Mouse (Mus musculus) midbrain, embryonic 15.5 days (tissue): Measurements from ENCODE around the gene Emilin1. TPM values are rescaled to one million over a fixed set of nuclear protein-coding genes. Genes with fewer than 3 reads are reported as not detected.

Experiments
- ATAC-seq: fragments of 200-750 bp; cut with Nextera tagmentation; replicated peaks from 2 replicates; pipeline ENCODE4 v1.8.0; 2017; ENCODE audit warnings: moderate TSS enrichment
- H3K27ac ChIP-seq: fragments of 300-500 bp; sonication (generic); 2 replicates; pipeline ENCODE4 v1.5.1; 2015; ENCODE audit warnings: mild to moderate bottlenecking, inconsistent platforms
- H3K27me3 ChIP-seq: fragments of 300-500 bp; sonication (generic); replicated peaks from 2 replicates; pipeline ENCODE4 v1.6.1; 2015; ENCODE audit warnings: inconsistent platforms
- H3K36me3 ChIP-seq: fragments of 300-500 bp; sonication (generic); replicated peaks from 2 replicates; pipeline ENCODE4 v1.6.1; 2015; ENCODE audit warnings: inconsistent platforms
- H3K4me1 ChIP-seq: fragments of 300-500 bp; sonication (generic); 2 replicates; pipeline ENCODE4 v1.6.1; 2015; ENCODE audit warnings: inconsistent platforms
- H3K4me2 ChIP-seq: fragments of 300-500 bp; sonication (generic); 2 replicates; pipeline ENCODE4 v1.6.1; 2015; ENCODE audit warnings: inconsistent platforms, mild to moderate bottlenecking, moderate library complexity
- H3K4me3 ChIP-seq: fragments of 300-500 bp; sonication (generic); 2 replicates; pipeline ENCODE4 v1.5.1; 2015; ENCODE audit warnings: mild to moderate bottlenecking, inconsistent platforms
- H3K9ac ChIP-seq: fragments of 300-500 bp; sonication (generic); 2 replicates; pipeline ENCODE4 v1.6.1; 2015; ENCODE audit warnings: mild to moderate bottlenecking, inconsistent platforms
- H3K9me3 ChIP-seq: fragments of 300-500 bp; sonication (generic); 2 replicates; pipeline ENCODE4 v1.6.1; 2016; ENCODE audit warnings: inconsistent platforms
- WGBS: fragments of 180-500 bp; shearing (Covaris S2); methylation state at CpG from one replicate; pipeline ENCODE4 v1.1.7; 2015; ENCODE audit warnings: mixed read lengths; 5-methylcytosine and 5-hydroxymethylcytosine counted together
- polyA plus RNA-seq: library from polyadenylated mRNA; unstranded; fragments of >200 nt; fragmentation: Nextera tagmentation; extraction: Ambion mirVana; gene quantifications from 2 replicates; pipeline ENCODE4 v1.2.1, GENCODE M21; 2015

Gene Emilin1
- polyA plus RNA-seq, 1 experiment from 2014 or later, result 17.8 TPM

GRCm38 (mm10) chr5:30909300-30909659 is 3.9 kb upstream of the Emilin1 start:
- peaks cover 13% of the 10 kb centered on the region for H3K36me3 ChIP-seq
- H3K27me3 ChIP-seq, result no peaks in the 10 kb centered on the region
- H3K4me2 ChIP-seq, result no peak overlapping the region
- no peak overlapping the region for H3K4me3 ChIP-seq
- no peaks in the 10 kb centered on the region for H3K9me3 ChIP-seq
- 68% methylated on average over 7 of the region's 7 CpGs for WGBS
- no peak overlapping the region for H3K27ac ChIP-seq
- no peak overlapping the region for H3K9ac ChIP-seq
- ATAC-seq, result no peak
- H3K4me1 ChIP-seq, result peaks cover 37% of the 10 kb centered on the region

- H3K4me1 ChIP-seq, result peaks cover 37% of the 10 kb centered on the region
Observed at GRCm38 (mm10) chr5:30909863-30910262, 3.3 kb upstream of the Emilin1 start.

GRCm38 (mm10) chr5:30910481-30910880 is 2.7 kb upstream of the Emilin1 start:
- 0 out of 2 replicates have a peak, but pooled peaks cover 1% of the 10 kb centered on the region for H3K36me3 ChIP-seq
- no peaks in the 10 kb centered on the region for H3K27me3 ChIP-seq
- no peak overlapping the region for H3K9ac ChIP-seq
- no peak overlapping the region for H3K27ac ChIP-seq
- H3K4me3 ChIP-seq, result no peak overlapping the region
- no peak for ATAC-seq
- H3K4me2 ChIP-seq, result no peak overlapping the region
- no peaks in the 10 kb centered on the region for H3K9me3 ChIP-seq
- H3K4me1 ChIP-seq, result peaks cover 35% of the 10 kb centered on the region

More at GRCm38 (mm10) chr5:30909863-30910262, 3.3 kb upstream of the Emilin1 start:
- no peak overlapping the region for H3K9ac ChIP-seq
- no peaks in the 10 kb centered on the region for H3K9me3 ChIP-seq
- no peak for ATAC-seq
- WGBS, result 85% methylated on average over 7 of the region's 7 CpGs
- no peak overlapping the region for H3K27ac ChIP-seq
- no peak overlapping the region for H3K4me2 ChIP-seq
- H3K27me3 ChIP-seq, result no peaks in the 10 kb centered on the region
- H3K4me3 ChIP-seq, result no peak overlapping the region
- peaks cover 7% of the 10 kb centered on the region for H3K36me3 ChIP-seq

- H3K9me3 ChIP-seq, result no peaks in the 10 kb centered on the region
- ATAC-seq, result no peak
- H3K27me3 ChIP-seq, result no peaks in the 10 kb centered on the region
- no peaks in the 10 kb centered on the region for H3K36me3 ChIP-seq
- H3K27ac ChIP-seq, result peak overlapping the region; percentile 62; the same call in 1 of the 2 replicates
- no peak overlapping the region for H3K4me2 ChIP-seq
- WGBS, result 48% methylated on average over 5 of the region's 5 CpGs
- H3K4me3 ChIP-seq, result no peak overlapping the region
- H3K4me1 ChIP-seq, result peaks cover 26% of the 10 kb centered on the region
- no peak overlapping the region for H3K9ac ChIP-seq
Observed at GRCm38 (mm10) chr5:30912156-30912555, 1.0 kb upstream of the Emilin1 start.

GRCm38 (mm10) chr5:30914101-30914635 is 966 bp downstream of the Emilin1 start:
- no peak for ATAC-seq
- 87% methylated on average over 7 of the region's 7 CpGs for WGBS
- H3K9me3 ChIP-seq, result no peaks in the 10 kb centered on the region
- peak overlapping the region; percentile 62; the same call in 1 of the 2 replicates for H3K27ac ChIP-seq
- H3K9ac ChIP-seq, result no peak overlapping the region
- no peaks in the 10 kb centered on the region for H3K27me3 ChIP-seq
- no peaks in the 10 kb centered on the region for H3K36me3 ChIP-seq
- peaks cover 18% of the 10 kb centered on the region for H3K4me1 ChIP-seq
- peak overlapping the region; percentile 22; the same call in 1 of the 2 replicates for H3K4me2 ChIP-seq
- no peak overlapping the region for H3K4me3 ChIP-seq

GRCm38 (mm10) chr5:30914849-30915248 is 1.6 kb downstream of the Emilin1 start:
- H3K4me3 ChIP-seq, result no peak overlapping the region
- H3K4me2 ChIP-seq, result peak overlapping the region; percentile 22; the same call in 1 of the 2 replicates
- no peak overlapping the region for H3K9ac ChIP-seq
- H3K27me3 ChIP-seq, result no peaks in the 10 kb centered on the region
- H3K27ac ChIP-seq, result no peak overlapping the region
- H3K4me1 ChIP-seq, result peaks cover 18% of the 10 kb centered on the region
- 83% methylated on average over 6 of the region's 6 CpGs for WGBS
- no peaks in the 10 kb centered on the region for H3K9me3 ChIP-seq
- ATAC-seq, result no peak
- no peaks in the 10 kb centered on the region for H3K36me3 ChIP-seq

- H3K9me3 ChIP-seq, result no peaks in the 10 kb centered on the region
- WGBS, result 70% methylated on average over 9 of the region's 9 CpGs
- peak; percentile 56 for ATAC-seq
- H3K4me3 ChIP-seq, result no peak overlapping the region
- peak overlapping the region; percentile 34; the same call in 1 of the 2 replicates for H3K27ac ChIP-seq
- H3K4me2 ChIP-seq, result 0 out of 2 replicates have a peak overlapping the region, but pooled peaks have one; percentile 22
- no peaks in the 10 kb centered on the region for H3K36me3 ChIP-seq
- H3K4me1 ChIP-seq, result peaks cover 20% of the 10 kb centered on the region
- H3K27me3 ChIP-seq, result no peaks in the 10 kb centered on the region
- H3K9ac ChIP-seq, result no peak overlapping the region
Observed at GRCm38 (mm10) chr5:30915456-30915855, 2.3 kb downstream of the Emilin1 start.

- Histone ChIP-seq H3K27me3 (no peaks in the 10 kb centered on the region), H3K4me3 (no peak overlapping the region; the same call in 1 of the 2 replicates), H3K4me2 (peak overlapping the region; percentile 31), H3K4me1 (peaks cover 24% of the 10 kb centered on the region), H3K36me3 (no peaks in the 10 kb centered on the region), H3K9me3 (no peaks in the 10 kb centered on the region), H3K9ac (no peak overlapping the region), H3K27ac (peak overlapping the region; percentile 51)
- under 1% methylated on average over 7 of the region's 7 CpGs for WGBS
- ATAC-seq, result peak; percentile 88
Observed at GRCm38 (mm10) chr5:30915974-30916433, 2.8 kb downstream of the Emilin1 start.

- WGBS, result 94% methylated on average over 9 of the region's 9 CpGs
- H3K27ac ChIP-seq, result no peak overlapping the region
Observed at GRCm38 (mm10) chr5:30916841-30917240, 3.6 kb downstream of the Emilin1 start.

GRCm38 (mm10) chr5:30917348-30917747 is 4.1 kb downstream of the Emilin1 start:
- H3K9ac ChIP-seq, result no peak overlapping the region
- no peaks in the 10 kb centered on the region for H3K27me3 ChIP-seq
- H3K4me3 ChIP-seq, result no peak overlapping the region
- H3K4me2 ChIP-seq, result no peak overlapping the region
- peaks cover 34% of the 10 kb centered on the region for H3K4me1 ChIP-seq
- no peak for ATAC-seq
- no peaks in the 10 kb centered on the region for H3K36me3 ChIP-seq
- H3K9me3 ChIP-seq, result no peaks in the 10 kb centered on the region
- WGBS, result 88% methylated on average over 11 of the region's 11 CpGs
- no peak overlapping the region for H3K27ac ChIP-seq

More at GRCm38 (mm10) chr5:30916841-30917240, 3.6 kb downstream of the Emilin1 start:
- Histone ChIP-seq H3K27me3 (no peaks in the 10 kb centered on the region), H3K9ac (no peak overlapping the region), H3K9me3 (no peaks in the 10 kb centered on the region), H3K4me2 (no peak overlapping the region), H3K4me3 (no peak overlapping the region), H3K36me3 (no peaks in the 10 kb centered on the region), H3K4me1 (peaks cover 29% of the 10 kb centered on the region)
- no peak for ATAC-seq

- Histone ChIP-seq H3K4me2 (no peak overlapping the region), H3K36me3 (no peaks in the 10 kb centered on the region), H3K27me3 (no peaks in the 10 kb centered on the region), H3K27ac (no peak overlapping the region), H3K4me3 (no peak overlapping the region), H3K9me3 (no peaks in the 10 kb centered on the region), H3K4me1 (peaks cover 40% of the 10 kb centered on the region), H3K9ac (no peak overlapping the region)
- no peak for ATAC-seq
- WGBS, result 82% methylated on average over 31 of the region's 31 CpGs
Observed at GRCm38 (mm10) chr5:30917891-30918670, 4.9 kb downstream of the Emilin1 start.

GRCm38 (mm10) chr5:30918691-30919090 is 5.5 kb downstream of the Emilin1 start:
- no peak overlapping the region for H3K4me3 ChIP-seq
- 86% methylated on average over 8 of the region's 8 CpGs for WGBS
- peaks cover 35% of the 10 kb centered on the region for H3K4me1 ChIP-seq
- H3K4me2 ChIP-seq, result no peak overlapping the region
- no peaks in the 10 kb centered on the region for H3K9me3 ChIP-seq
- H3K27me3 ChIP-seq, result no peaks in the 10 kb centered on the region
- H3K36me3 ChIP-seq, result no peaks in the 10 kb centered on the region
- no peak overlapping the region for H3K27ac ChIP-seq
- no peak overlapping the region for H3K9ac ChIP-seq
- ATAC-seq, result no peak
